Mouse (Mus musculus) E14TG2a.4 (cell line): ENCODE data around the gene Susd5.

Experiments
- CTCF ChIP-seq: conservative IDR thresholded peaks from 2 replicates; pipeline ENCODE4 v1.5.1; 2014; ENCODE audit warnings: low read length
- NANOG ChIP-seq: IDR thresholded peaks from 2 replicates; pipeline ENCODE4 v1.6.1; 2014; ENCODE audit warnings: borderline replicate concordance, low read length, mixed read lengths

DNA sequence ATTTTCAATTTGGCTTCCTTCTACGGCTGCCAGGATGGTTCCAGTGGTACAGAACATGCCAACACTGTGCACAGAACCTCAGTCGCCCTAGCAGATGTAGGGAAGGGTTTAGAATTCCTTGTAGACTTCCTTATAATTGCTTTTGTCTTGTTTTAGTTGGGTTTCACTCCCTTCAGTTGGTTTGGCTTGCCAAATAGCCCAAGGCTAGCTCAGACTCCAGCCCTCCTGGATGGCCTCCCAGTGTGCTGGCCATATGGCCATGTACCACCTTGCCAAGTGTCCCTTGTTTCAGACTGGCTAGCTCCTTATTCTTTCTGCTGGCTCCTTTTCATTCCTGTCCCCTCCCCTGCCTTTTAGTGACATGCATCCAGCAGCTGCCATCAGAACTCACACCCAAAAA is 53.3 kb downstream of the Susd5 start:
- TF ChIP-seq CTCF (no peak), NANOG (no peak)
